Mouse (Mus musculus): ENCODE results near the gene Pitx2.

The Pitx2 gene

GRCm38 (mm10) chr3:129199609-129200500 lies at the start of gene Pitx2:
Gene Pitx2 (plus strand): TSS chr3:129199878.
- DNase-seq (ENCODE audit: low spot score in 2 of 2), result no peak

DNA sequence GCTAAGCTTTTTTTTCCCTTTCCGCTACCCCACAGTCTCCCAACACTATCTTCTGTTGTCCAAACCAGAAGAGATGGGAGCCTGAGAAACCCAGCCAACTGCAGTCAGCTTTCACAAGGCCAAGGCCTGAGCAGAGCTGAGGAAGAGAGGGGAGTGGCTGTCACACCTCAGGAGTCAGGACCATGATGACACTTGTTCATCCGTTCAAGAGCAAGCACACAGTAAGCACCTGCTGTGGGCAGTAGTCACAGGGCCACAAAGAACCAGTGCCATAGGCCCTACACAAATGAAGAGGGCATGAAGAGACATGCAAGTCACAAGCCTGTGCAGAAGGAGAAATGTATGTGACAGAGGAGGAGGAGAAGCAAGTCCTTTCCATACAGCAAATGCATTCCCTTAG lies 49.7 kb upstream of the Pitx2 start:
- no peak for DNase-seq (ENCODE audit: low spot score in 2 of 2)

- DNase-seq (ENCODE audit: low spot score in 2 of 2), result no peak
Observed at GRCm38 (mm10) chr3:129151096-129151685, 48.5 kb upstream of the Pitx2 start.

GRCm38 (mm10) chr3:129158812-129159370 lies 40.8 kb upstream of the Pitx2 start:
- no peak for DNase-seq (ENCODE audit: low spot score in 2 of 2)

- DNase-seq (ENCODE audit: low spot score in 2 of 2), result no peak
Observed at GRCm38 (mm10) chr3:129161333-129162035, 38.2 kb upstream of the Pitx2 start.

DNA sequence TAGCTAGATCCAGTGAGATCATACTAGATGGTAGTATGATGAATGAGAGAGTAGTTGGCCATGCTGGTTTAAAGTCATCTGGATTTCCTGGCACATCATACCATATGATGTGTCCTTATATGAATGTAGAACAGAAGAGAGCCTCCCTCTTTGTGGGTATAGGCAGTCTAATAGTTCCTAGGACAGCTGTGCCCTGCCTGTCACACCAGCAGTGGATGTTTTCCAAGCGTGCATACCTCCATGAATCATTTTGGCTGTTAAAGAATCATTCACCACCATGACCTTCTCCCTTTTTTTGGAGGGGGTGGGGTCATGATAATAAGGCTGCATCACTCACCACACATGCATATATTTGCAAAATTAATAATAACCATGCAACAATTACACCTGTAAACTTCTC lies 35.4 kb upstream of the Pitx2 start:
- no peak for DNase-seq (ENCODE audit: low spot score in 2 of 2)

- no peak for DNase-seq (ENCODE audit: low spot score in 2 of 2)
Observed at GRCm38 (mm10) chr3:129165715-129166114, 34.0 kb upstream of the Pitx2 start.

GRCm38 (mm10) chr3:129166684-129167083 lies 33.0 kb upstream of the Pitx2 start:
- no peak for DNase-seq (ENCODE audit: low spot score in 2 of 2)

DNA sequence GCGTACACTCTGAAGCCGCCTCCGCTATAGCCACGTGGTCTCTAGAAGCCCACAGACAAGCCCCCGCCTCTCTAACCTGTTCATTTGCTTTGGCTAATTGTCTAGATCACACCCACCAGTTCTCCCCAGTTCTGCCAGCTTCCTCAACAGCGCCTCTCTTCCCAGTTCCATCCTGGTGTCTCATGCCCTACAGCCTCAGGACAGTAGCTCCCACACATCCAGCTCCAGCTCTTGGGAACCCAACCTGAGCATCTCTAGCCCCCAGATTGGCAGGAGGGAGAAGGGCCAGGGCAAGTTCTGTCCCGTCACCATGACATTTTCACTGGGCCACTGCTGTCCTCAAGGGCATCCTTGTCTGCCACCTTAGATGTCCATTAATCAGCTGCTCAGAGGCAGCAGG lies 29.3 kb upstream of the Pitx2 start:
- DNase-seq (ENCODE audit: low spot score in 2 of 2), result no peak

DNA sequence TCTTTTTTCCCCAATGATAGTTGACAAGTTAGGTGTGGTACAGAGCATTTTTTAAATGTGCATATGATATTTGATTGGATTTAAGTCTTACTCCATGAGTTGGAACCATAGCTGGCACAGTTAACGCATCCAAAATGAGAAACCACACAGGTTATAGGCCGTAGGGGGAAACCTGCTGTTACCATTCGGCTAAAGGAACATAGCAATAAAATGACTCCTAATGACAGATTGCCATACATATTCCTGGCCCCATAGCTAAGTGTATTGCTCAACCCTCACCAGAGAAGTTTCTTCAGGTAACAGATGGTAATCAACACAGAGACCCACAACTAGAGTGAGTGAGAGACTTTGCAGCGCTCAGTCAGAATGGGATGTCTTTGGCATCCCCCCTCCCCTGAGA lies 27.9 kb upstream of the Pitx2 start:
- no peak for DNase-seq (ENCODE audit: low spot score in 2 of 2)

DNA sequence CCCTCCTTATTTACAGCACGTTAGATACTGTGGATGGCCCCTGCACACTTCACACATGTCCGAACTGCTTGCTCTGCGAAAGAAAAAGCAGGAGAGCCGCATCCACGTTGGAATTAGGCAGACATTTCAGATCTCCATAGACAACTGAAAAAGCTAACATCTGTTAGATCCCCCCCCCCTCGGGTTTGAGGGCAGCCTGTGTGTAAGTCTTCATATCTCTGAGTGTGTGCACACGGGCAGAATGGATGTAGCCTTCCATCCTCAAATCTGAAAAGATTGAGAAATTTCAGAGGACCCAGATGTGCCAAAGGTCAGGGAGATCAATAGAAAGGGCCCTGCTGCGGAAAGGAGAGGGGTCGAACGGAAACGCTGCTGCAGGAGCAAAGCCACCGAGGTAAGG lies 5.2 kb upstream of the Pitx2 start:
- DNase-seq (ENCODE audit: low spot score in 2 of 2), result no peak

GRCm38 (mm10) chr3:129195036-129195435 lies 4.6 kb upstream of the Pitx2 start:
- no peak for DNase-seq (ENCODE audit: low spot score in 2 of 2)

DNA sequence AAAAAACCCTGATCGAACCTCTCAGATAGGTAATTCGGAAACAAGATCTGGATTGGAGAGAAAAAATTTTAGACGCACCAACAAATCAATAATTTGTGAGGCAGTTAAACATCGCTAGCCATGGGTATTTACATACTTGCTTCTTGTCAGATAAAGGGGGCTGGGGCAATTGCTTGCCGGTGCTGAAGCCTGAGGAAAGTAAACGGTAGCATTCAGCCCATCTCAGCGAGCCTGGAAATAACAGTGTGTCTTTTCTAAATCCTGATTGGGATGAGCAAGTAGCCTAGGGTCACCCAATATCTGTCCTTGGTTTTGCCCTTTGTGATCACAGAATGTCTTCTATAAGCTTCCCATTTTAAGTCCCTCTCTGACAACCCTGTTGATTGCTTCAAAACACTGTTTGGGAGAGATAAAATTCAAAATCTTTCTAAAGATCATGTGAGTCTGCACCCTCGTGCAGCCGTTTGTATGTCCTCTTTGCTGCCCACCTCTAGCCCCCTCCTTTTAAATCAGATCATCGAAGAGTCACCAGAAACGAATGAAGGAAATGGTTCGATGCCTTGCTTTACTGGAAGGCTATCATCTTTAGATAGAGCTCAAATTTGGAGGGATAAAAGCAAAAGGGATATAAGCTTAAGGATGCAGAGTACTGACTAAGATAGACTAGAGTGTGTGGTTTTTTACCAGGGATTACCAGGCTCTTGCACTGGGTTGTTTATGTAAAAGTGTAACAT lies 3.7 kb upstream of the Pitx2 start:
- no peak for DNase-seq (ENCODE audit: low spot score in 2 of 2)

DNA sequence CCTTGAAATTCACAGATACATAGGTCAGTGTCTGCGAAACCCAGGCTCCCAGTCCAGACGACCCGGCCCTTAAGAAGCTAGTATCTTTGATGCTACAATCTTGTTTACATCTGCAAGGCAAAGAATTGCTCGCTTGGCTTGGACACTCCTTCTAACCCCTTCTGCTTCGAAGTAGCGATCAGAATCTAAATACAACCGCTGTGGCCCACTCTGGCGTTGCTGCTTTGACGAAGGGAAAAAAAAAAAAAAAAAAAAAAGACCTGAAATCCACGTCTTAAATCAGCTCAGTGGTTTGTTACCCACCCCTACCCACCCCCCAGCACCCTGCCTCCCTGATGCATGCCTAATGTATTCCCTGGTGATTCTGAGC lies 3.1 kb upstream of the Pitx2 start:
- no peak for DNase-seq (ENCODE audit: low spot score in 2 of 2)

GRCm38 (mm10) chr3:129197035-129197434 lies 2.6 kb upstream of the Pitx2 start:
- no peak for DNase-seq (ENCODE audit: low spot score in 2 of 2)

DNA sequence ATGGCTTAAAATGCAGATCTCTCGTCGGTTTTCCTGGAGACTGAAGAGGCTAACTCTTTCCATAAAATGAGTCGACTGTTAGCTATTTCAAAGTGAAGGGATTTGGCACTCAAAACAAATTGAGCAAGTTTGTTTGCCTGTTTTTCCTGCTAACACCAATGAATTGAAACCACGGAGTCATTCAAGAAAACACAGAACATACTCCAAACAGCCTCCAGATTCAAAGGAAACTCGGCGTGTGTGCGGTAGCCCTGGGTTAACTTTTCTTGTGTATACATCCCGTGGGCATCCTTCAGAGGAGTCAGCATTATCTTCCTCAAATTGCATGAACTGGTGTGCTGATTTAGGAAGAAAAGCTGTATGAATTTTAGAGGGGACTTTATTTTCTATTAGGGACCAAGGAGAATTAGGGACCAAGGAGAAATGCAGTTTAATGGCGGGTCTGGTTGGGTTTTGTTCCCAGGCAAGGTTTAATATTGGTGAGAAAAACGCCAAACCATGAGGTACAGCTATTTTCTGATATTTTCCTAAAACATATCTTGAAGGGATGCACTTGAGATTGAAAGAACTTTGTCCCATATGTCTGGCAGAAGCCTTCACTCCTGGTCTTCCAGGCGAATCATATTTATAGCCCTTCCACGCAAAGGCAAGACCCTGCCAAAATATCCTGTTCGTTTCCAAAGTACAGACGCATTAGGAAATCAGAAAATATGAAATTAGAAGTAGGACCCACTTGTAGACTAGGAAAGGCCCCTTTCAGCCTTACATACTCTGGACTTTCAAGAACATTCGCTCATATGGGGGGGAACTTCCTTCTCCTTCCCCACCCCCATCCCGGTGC lies 1.7 kb upstream of the Pitx2 start:
- no peak for DNase-seq (ENCODE audit: low spot score in 2 of 2)

GRCm38 (mm10) chr3:129198627-129198903 lies 1.1 kb upstream of the Pitx2 start:
- no peak for DNase-seq (ENCODE audit: low spot score in 2 of 2)

DNA sequence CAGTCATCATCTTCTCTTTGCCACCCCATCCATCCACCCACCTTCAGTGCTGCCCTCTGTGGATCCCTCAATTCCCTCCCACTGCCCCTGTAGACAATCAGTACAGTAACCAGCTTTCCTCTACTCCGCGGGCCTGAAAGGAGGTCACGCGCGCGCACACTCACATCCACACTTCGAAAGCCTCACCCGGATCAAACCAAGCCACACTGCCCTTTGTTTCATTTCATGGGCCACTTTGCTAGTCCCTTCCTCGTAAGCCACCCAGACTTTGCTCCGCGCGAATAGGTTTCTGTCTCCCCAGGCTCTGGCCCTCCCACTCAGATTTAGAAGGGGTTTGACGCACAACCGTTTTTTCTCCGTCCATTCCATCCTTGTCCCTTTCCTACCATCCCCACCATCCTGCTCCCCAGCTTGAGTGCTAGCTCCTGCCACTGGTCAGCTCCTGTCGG lies 494 bp upstream of the Pitx2 start:
- DNase-seq (ENCODE audit: low spot score in 2 of 2), result no peak

DNA sequence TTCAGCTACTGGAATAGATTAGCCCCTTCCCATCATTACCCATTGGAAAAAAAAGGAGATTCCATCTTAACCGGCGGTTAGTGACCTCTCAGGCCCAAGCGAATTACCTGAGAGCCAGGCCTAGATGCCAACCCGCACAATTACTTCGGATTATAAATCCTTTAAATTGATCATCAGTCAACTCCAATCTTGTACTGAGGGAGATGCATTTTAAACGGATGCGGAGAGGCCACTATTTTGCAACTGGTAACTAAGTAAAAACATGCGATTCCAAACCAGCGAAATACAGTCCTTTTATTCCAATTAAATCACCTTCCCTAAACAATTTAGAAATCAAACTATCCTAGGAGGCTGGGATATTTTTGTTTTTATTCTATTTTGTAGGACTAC lies 818 bp downstream of the Pitx2 start:
- no peak for DNase-seq (ENCODE audit: low spot score in 2 of 2)

- DNase-seq (ENCODE audit: low spot score in 2 of 2), result no peak
Observed at GRCm38 (mm10) chr3:129201156-129201555, 1.5 kb downstream of the Pitx2 start.

- no peak for DNase-seq (ENCODE audit: low spot score in 2 of 2)
Observed at GRCm38 (mm10) chr3:129201681-129202255, 2.1 kb downstream of the Pitx2 start.
